Mouse (Mus musculus) hindbrain, embryonic 15.5 days (tissue): ENCODE data around the gene Tenm3. TPM values are rescaled to one million over a fixed set of nuclear protein-coding genes. Genes with fewer than 3 reads are reported as not detected.

Experiments
- ATAC-seq: fragments of 200-750 bp; cut with Nextera tagmentation; 2 replicates; pipeline ENCODE4 v1.8.0; 2017; ENCODE audit warnings: low read depth, moderate number of reproducible peaks, moderate TSS enrichment; ENCODE audit not compliant: low FRiP score
- H3K27ac ChIP-seq: fragments of 300-500 bp; sonication (generic); replicated peaks from 2 replicates; pipeline ENCODE4 v1.5.1; 2015; ENCODE audit warnings: mild to moderate bottlenecking, inconsistent platforms
- H3K27me3 ChIP-seq: fragments of 300-500 bp; sonication (generic); 2 replicates; pipeline ENCODE4 v1.6.1; 2015; ENCODE audit warnings: control low read depth, inconsistent platforms
- H3K36me3 ChIP-seq: fragments of 300-500 bp; sonication (generic); 2 replicates; pipeline ENCODE4 v1.6.1; 2015; ENCODE audit warnings: control low read depth, inconsistent platforms
- H3K4me1 ChIP-seq: fragments of 300-500 bp; sonication (generic); replicated peaks from 2 replicates; pipeline ENCODE4 v1.6.1; 2015; ENCODE audit warnings: control low read depth, inconsistent platforms
- H3K4me2 ChIP-seq: fragments of 300-500 bp; sonication (generic); 2 replicates; pipeline ENCODE4 v1.6.1; 2015; ENCODE audit warnings: moderate library complexity, mild to moderate bottlenecking, inconsistent platforms
- H3K4me3 ChIP-seq: fragments of 300-500 bp; sonication (generic); 2 replicates; pipeline ENCODE4 v1.5.1; 2015; ENCODE audit warnings: mild to moderate bottlenecking, inconsistent platforms
- H3K9ac ChIP-seq: fragments of 300-500 bp; sonication (generic); 2 replicates; pipeline ENCODE4 v1.6.1; 2015; ENCODE audit warnings: inconsistent platforms
- H3K9me3 ChIP-seq: fragments of 300-500 bp; sonication (generic); 2 replicates; pipeline ENCODE4 v1.6.1; 2016; ENCODE audit warnings: control low read depth, inconsistent platforms
- WGBS: fragments of 180-500 bp; shearing (Covaris S2); methylation state at CpG from one replicate; pipeline ENCODE4 v1.1.7; 2015; 5-methylcytosine and 5-hydroxymethylcytosine counted together
- polyA plus RNA-seq: library from polyadenylated mRNA; unstranded; fragments of >200 nt; fragmentation: Nextera tagmentation; extraction: Ambion mirVana; gene quantifications from 2 replicates; pipeline ENCODE4 v1.2.1, GENCODE M21; 2015

Tenm3 gene
- polyA plus RNA-seq, 1 experiment from 2014 or later, result 32.7 TPM

GRCm38 (mm10) chr8:48733057-48733456 is 110.7 kb downstream of the Tenm3 start:
- H3K4me3 ChIP-seq, result no peak overlapping the region
- H3K4me1 ChIP-seq, result no peaks in the 10 kb centered on the region
- H3K27ac ChIP-seq, result no peak overlapping the region
- H3K9me3 ChIP-seq, result no peaks in the 10 kb centered on the region
- no peak for ATAC-seq
- no peaks in the 10 kb centered on the region for H3K27me3 ChIP-seq
- no peak overlapping the region for H3K9ac ChIP-seq
- no peak overlapping the region for H3K4me2 ChIP-seq
- H3K36me3 ChIP-seq, result no peaks in the 10 kb centered on the region
- 80% methylated on average over 4 of the region's 4 CpGs for WGBS

- H3K4me3 ChIP-seq, result no peak overlapping the region
- H3K27me3 ChIP-seq, result no peaks in the 10 kb centered on the region
- H3K9me3 ChIP-seq, result no peaks in the 10 kb centered on the region
- no peak for ATAC-seq
- no peaks in the 10 kb centered on the region for H3K4me1 ChIP-seq
- WGBS, result 64% methylated on average over 6 of the region's 6 CpGs
- H3K9ac ChIP-seq, result no peak overlapping the region
- H3K27ac ChIP-seq, result no peak overlapping the region
- no peak overlapping the region for H3K4me2 ChIP-seq
- H3K36me3 ChIP-seq, result no peaks in the 10 kb centered on the region
Observed at GRCm38 (mm10) chr8:48730701-48731100, 113.0 kb downstream of the Tenm3 start.

- H3K4me3 ChIP-seq, result no peak overlapping the region
- H3K4me1 ChIP-seq, result no peaks in the 10 kb centered on the region
- H3K4me2 ChIP-seq, result no peak overlapping the region
- no peak for ATAC-seq
- no peak overlapping the region for H3K27ac ChIP-seq
- H3K9ac ChIP-seq, result no peak overlapping the region
- H3K36me3 ChIP-seq, result no peaks in the 10 kb centered on the region
- WGBS, result 82% methylated on average over 21 of the region's 21 CpGs
- H3K9me3 ChIP-seq, result no peaks in the 10 kb centered on the region
- H3K27me3 ChIP-seq, result no peaks in the 10 kb centered on the region
Observed at GRCm38 (mm10) chr8:48728833-48729690, 114.7 kb downstream of the Tenm3 start.

- Histone ChIP-seq H3K36me3 (no peaks in the 10 kb centered on the region), H3K9ac (no peak overlapping the region), H3K4me3 (no peak overlapping the region), H3K27me3 (no peaks in the 10 kb centered on the region), H3K4me2 (no peak overlapping the region), H3K4me1 (peaks cover 2% of the 10 kb centered on the region; the same call in 1 of the 2 replicates), H3K9me3 (no peaks in the 10 kb centered on the region), H3K27ac (no peak overlapping the region)
- WGBS, result 95% methylated on average over 6 of the region's 6 CpGs
- ATAC-seq, result no peak
Observed at GRCm38 (mm10) chr8:48728006-48728405, 115.7 kb downstream of the Tenm3 start.

GRCm38 (mm10) chr8:48722744-48723143 is 121.0 kb downstream of the Tenm3 start:
- no peak for ATAC-seq
- Histone ChIP-seq H3K27me3 (no peaks in the 10 kb centered on the region), H3K4me1 (peaks cover 9% of the 10 kb centered on the region), H3K27ac (no peak overlapping the region), H3K9me3 (no peaks in the 10 kb centered on the region), H3K36me3 (no peaks in the 10 kb centered on the region), H3K9ac (no peak overlapping the region), H3K4me2 (0 out of 2 replicates have a peak overlapping the region, but pooled peaks have one; percentile 11), H3K4me3 (no peak overlapping the region)
- WGBS, result 23% methylated on average over 14 of the region's 14 CpGs

- Histone ChIP-seq H3K4me3 (no peak overlapping the region), H3K4me1 (peaks cover 9% of the 10 kb centered on the region), H3K9ac (no peak overlapping the region), H3K27me3 (no peaks in the 10 kb centered on the region), H3K27ac (no peak overlapping the region), H3K4me2 (0 out of 2 replicates have a peak overlapping the region, but pooled peaks have one; percentile 11), H3K36me3 (no peaks in the 10 kb centered on the region), H3K9me3 (no peaks in the 10 kb centered on the region)
- ATAC-seq, result no peak
- 79% methylated on average over 7 of the region's 7 CpGs for WGBS
Observed at GRCm38 (mm10) chr8:48722318-48722717, 121.4 kb downstream of the Tenm3 start.

- Histone ChIP-seq H3K27ac (no peak overlapping the region), H3K9ac (no peak overlapping the region)
- 89% methylated on average over 12 of the region's 12 CpGs for WGBS
Observed at GRCm38 (mm10) chr8:48721376-48721775, 122.4 kb downstream of the Tenm3 start.

GRCm38 (mm10) chr8:48715616-48716015 is 128.1 kb downstream of the Tenm3 start:
- H3K9ac ChIP-seq, result no peak overlapping the region
- H3K27ac ChIP-seq, result no peak overlapping the region
- no peaks in the 10 kb centered on the region for H3K4me1 ChIP-seq
- no peak for ATAC-seq
- no peak overlapping the region for H3K4me2 ChIP-seq
- H3K4me3 ChIP-seq, result no peak overlapping the region
- 72% methylated on average over 9 of the region's 9 CpGs for WGBS
- H3K36me3 ChIP-seq, result no peaks in the 10 kb centered on the region
- H3K27me3 ChIP-seq, result no peaks in the 10 kb centered on the region
- H3K9me3 ChIP-seq, result no peaks in the 10 kb centered on the region

More at GRCm38 (mm10) chr8:48721376-48721775, 122.4 kb downstream of the Tenm3 start:
- Histone ChIP-seq H3K36me3 (no peaks in the 10 kb centered on the region), H3K4me3 (no peak overlapping the region), H3K9me3 (no peaks in the 10 kb centered on the region), H3K27me3 (no peaks in the 10 kb centered on the region), H3K4me1 (peaks cover 9% of the 10 kb centered on the region), H3K4me2 (no peak overlapping the region)
- ATAC-seq, result no peak

GRCm38 (mm10) chr8:48706666-48707065 is 137.1 kb downstream of the Tenm3 start:
- H3K9ac ChIP-seq, result no peak overlapping the region
- no peak overlapping the region for H3K4me3 ChIP-seq
- H3K36me3 ChIP-seq, result no peaks in the 10 kb centered on the region
- H3K27ac ChIP-seq, result no peak overlapping the region
- H3K4me2 ChIP-seq, result no peak overlapping the region
- 89% methylated on average over 6 of the region's 6 CpGs for WGBS
- H3K4me1 ChIP-seq, result no peaks in the 10 kb centered on the region
- no peaks in the 10 kb centered on the region for H3K27me3 ChIP-seq
- no peak for ATAC-seq
- no peaks in the 10 kb centered on the region for H3K9me3 ChIP-seq

GRCm38 (mm10) chr8:48704885-48705515 is 138.8 kb downstream of the Tenm3 start:
- Histone ChIP-seq H3K4me2 (no peak overlapping the region), H3K9me3 (no peaks in the 10 kb centered on the region), H3K4me3 (no peak overlapping the region), H3K27ac (no peak overlapping the region), H3K4me1 (no peaks in the 10 kb centered on the region), H3K36me3 (no peaks in the 10 kb centered on the region), H3K9ac (no peak overlapping the region), H3K27me3 (no peaks in the 10 kb centered on the region)
- WGBS, result 84% methylated on average over 10 of the region's 10 CpGs
- ATAC-seq, result no peak

- Histone ChIP-seq H3K4me2 (no peak overlapping the region), H3K9ac (no peak overlapping the region), H3K4me1 (no peaks in the 10 kb centered on the region), H3K36me3 (no peaks in the 10 kb centered on the region), H3K27ac (no peak overlapping the region), H3K27me3 (no peaks in the 10 kb centered on the region), H3K4me3 (no peak overlapping the region), H3K9me3 (no peaks in the 10 kb centered on the region)
- no peak for ATAC-seq
- 81% methylated on average over 6 of the region's 6 CpGs for WGBS
Observed at GRCm38 (mm10) chr8:48704485-48704884, 139.3 kb downstream of the Tenm3 start.

- 58% methylated on average over 10 of the region's 10 CpGs for WGBS
- H3K27ac ChIP-seq, result no peak overlapping the region
Observed at GRCm38 (mm10) chr8:48690665-48691395, 152.9 kb downstream of the Tenm3 start.

More at GRCm38 (mm10) chr8:48690665-48691395, 152.9 kb downstream of the Tenm3 start:
- no peaks in the 10 kb centered on the region for H3K4me1 ChIP-seq
- H3K9me3 ChIP-seq, result no peaks in the 10 kb centered on the region
- no peak overlapping the region for H3K9ac ChIP-seq
- peak; percentile 78 for ATAC-seq
- no peaks in the 10 kb centered on the region for H3K36me3 ChIP-seq
- H3K4me3 ChIP-seq, result no peak overlapping the region
- no peaks in the 10 kb centered on the region for H3K27me3 ChIP-seq
- no peak overlapping the region for H3K4me2 ChIP-seq
